In the genomic region with DNA sequence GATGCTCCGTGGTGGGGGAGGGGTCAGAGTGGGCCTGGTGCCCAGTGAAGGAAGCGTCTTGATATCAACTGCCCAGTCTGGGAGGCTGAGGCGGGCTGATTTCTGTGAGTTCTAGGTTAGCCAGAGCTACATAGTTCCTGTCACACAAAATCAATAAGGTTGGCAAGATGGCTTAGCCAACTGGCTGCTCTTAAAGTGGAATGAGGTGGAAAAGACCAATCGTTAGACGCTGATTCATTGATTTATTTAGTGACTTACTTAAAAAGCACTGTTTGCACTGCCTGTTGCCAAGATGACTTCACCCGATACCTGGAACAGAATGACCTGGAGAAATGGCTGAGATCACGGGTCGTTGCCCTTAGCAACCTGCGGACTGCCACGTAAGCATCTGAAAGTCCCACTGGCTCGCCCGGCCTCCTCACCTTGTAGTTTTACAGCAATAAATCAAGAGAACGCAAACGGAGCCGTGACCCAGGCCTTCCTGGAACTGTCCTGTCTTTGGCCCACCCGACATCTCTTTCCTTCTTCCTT, we compare ENCODE assay signal across 36 mouse cellular contexts. TPM values are rescaled to one million over a fixed set of nuclear protein-coding genes. Genes with fewer than 3 reads are reported as not detected.
DNase-seq lines count a peak whose midpoint lies in the region; ATAC-seq and TF ChIP-seq lines count a peak whose summit lies in the region.
"Had no signal": no experiment of that assay in that cellular context is flagged by ENCODE, and none has a peak within 500 bp of the region (broad histone marks: within the 10 kb centered on the region; RNA-seq: fewer than 3 reads in every experiment).

No protein-coding gene starts in this region.

- TF ChIP-seq POLR2A in kidney, adult 2 months (IDR thresholded peaks at IDR 0.05; ENCODE audit: low read depth, low read length): no peak
- TF ChIP-seq POLR2A in ES-Bruce4 (IDR thresholded peaks at IDR 0.05; ENCODE audit: insufficient read depth, low read length): no peak

- peak overlapping the region; percentile 41 for H3K27ac ChIP-seq in forebrain, embryonic 10.5 days
- H3K27ac ChIP-seq in forebrain, embryonic 13.5 days: no peak overlapping the region
- H3K27ac ChIP-seq in kidney, adult 2 months (ENCODE audit: insufficient read depth, low read depth, low read length): no peak overlapping the region
- no peak overlapping the region for H3K27ac ChIP-seq in ES-Bruce4 (ENCODE audit: insufficient read depth, low read length)
- H3K27ac ChIP-seq: embryonic facial prominence, embryonic 12.5 days; gastrocnemius, adult 2 months; heart, adult 2 months; hindbrain, embryonic 15.5 days; limb, embryonic 10.5 days; limb, embryonic 15.5 days; liver, embryonic 15.5 days; neural tube, embryonic 12.5 days had no signal

- WGBS in forebrain, embryonic 10.5 days: 91% methylated on average over 16 of the region's 16 CpGs
- WGBS in forebrain, embryonic 13.5 days: 89% methylated on average over 16 of the region's 16 CpGs
- WGBS in kidney, adult 2 months: 63% methylated on average over 16 of the region's 16 CpGs

- no peaks in the 10 kb centered on the region for H3K9me3 ChIP-seq in forebrain, embryonic 10.5 days
- no peaks in the 10 kb centered on the region for H3K9me3 ChIP-seq in forebrain, embryonic 13.5 days (replicated peaks)
- H3K9me3 ChIP-seq in ES-Bruce4 (replicated peaks; ENCODE audit: control insufficient read depth, insufficient read depth, low read length, poor library complexity, severe bottlenecking): no peaks in the 10 kb centered on the region
- H3K9me3 ChIP-seq: embryonic facial prominence, embryonic 12.5 days; G1E; heart, embryonic 12.5 days; hindbrain, embryonic 15.5 days; limb, embryonic 10.5 days; limb, embryonic 15.5 days; liver, embryonic 15.5 days; midbrain, embryonic 12.5 days; neural tube, embryonic 12.5 days had no signal

- no peak for TF ChIP-seq EP300 in ES-Bruce4 (IDR thresholded peaks at IDR 0.05; ENCODE audit: insufficient read depth, low read depth, low read length)

- H3K4me2 ChIP-seq in forebrain, embryonic 13.5 days: no peak overlapping the region
- H3K4me2 ChIP-seq: embryonic facial prominence, embryonic 12.5 days; heart, embryonic 12.5 days; hindbrain, embryonic 15.5 days; limb, embryonic 15.5 days; liver, embryonic 15.5 days; lung, embryonic 14.5 days; midbrain, embryonic 12.5 days; neural tube, embryonic 12.5 days had no signal

- H3K4me1 ChIP-seq in forebrain, embryonic 10.5 days: peaks cover 12% of the 10 kb centered on the region
- H3K4me1 ChIP-seq in forebrain, embryonic 13.5 days: peaks cover 13% of the 10 kb centered on the region
- no peaks in the 10 kb centered on the region for H3K4me1 ChIP-seq in kidney, adult 2 months (ENCODE audit: control insufficient read depth, insufficient read depth, low read length)
- H3K4me1 ChIP-seq in ES-Bruce4 (ENCODE audit: control insufficient read depth, insufficient read depth, low read length): no peaks in the 10 kb centered on the region
- H3K4me1 ChIP-seq: embryonic facial prominence, embryonic 12.5 days; limb, embryonic 10.5 days; limb, embryonic 15.5 days; liver, embryonic 15.5 days had no signal

- H3K9ac ChIP-seq in forebrain, embryonic 13.5 days: no peak overlapping the region
- no peak overlapping the region for H3K9ac ChIP-seq in ES-Bruce4 (ENCODE audit: low read depth, poor library complexity, severe bottlenecking)
- H3K9ac ChIP-seq: embryonic facial prominence, embryonic 12.5 days; heart, embryonic 12.5 days; hindbrain, embryonic 15.5 days; limb, embryonic 15.5 days; liver, embryonic 15.5 days; lung, embryonic 14.5 days; midbrain, embryonic 12.5 days; neural tube, embryonic 12.5 days had no signal

- no peak for ATAC-seq in forebrain, embryonic 13.5 days
- ATAC-seq: forebrain, embryonic 16.5 days; inflammation-experienced regulatory T-cells, adult 6 months had no signal

- no peak overlapping the region for H3K4me3 ChIP-seq in forebrain, embryonic 10.5 days
- H3K4me3 ChIP-seq in forebrain, embryonic 13.5 days: no peak overlapping the region
- no peak overlapping the region for H3K4me3 ChIP-seq in kidney, adult 2 months (ENCODE audit: insufficient read depth, low read depth, low read length)
- H3K4me3 ChIP-seq in ES-Bruce4 (ENCODE audit: low read depth, low read length): peak overlapping the region; percentile 25; the same call in 1 of the 2 replicates
- H3K4me3 ChIP-seq: embryonic facial prominence, embryonic 12.5 days; gastrocnemius, adult 2 months; heart, adult 2 months; heart, embryonic 12.5 days; hindbrain, embryonic 15.5 days; limb, embryonic 10.5 days; limb, embryonic 15.5 days; liver, embryonic 15.5 days; midbrain, embryonic 12.5 days; myocyte; neural tube, embryonic 12.5 days had no signal

- TF ChIP-seq CTCF in kidney, adult 2 months (conservative IDR thresholded peaks at IDR 0.05; ENCODE audit: insufficient read depth, insufficient read length, low read depth, low read length): no peak
- TF ChIP-seq CTCF in ES-Bruce4 (IDR thresholded peaks at IDR 0.05; ENCODE audit: low read depth, low read length): no peak

- H3K36me3 ChIP-seq in forebrain, embryonic 10.5 days (replicated peaks): no peaks in the 10 kb centered on the region
- no peaks in the 10 kb centered on the region for H3K36me3 ChIP-seq in forebrain, embryonic 13.5 days (ENCODE audit: poor library complexity, severe bottlenecking)
- H3K36me3 ChIP-seq in kidney, adult 2 months (ENCODE audit: control insufficient read depth, insufficient read depth, low read length): no peaks in the 10 kb centered on the region
- no peaks in the 10 kb centered on the region for H3K36me3 ChIP-seq in ES-Bruce4 (ENCODE audit: control insufficient read depth, insufficient read depth, low read length, poor library complexity, severe bottlenecking)
- H3K36me3 ChIP-seq: embryonic facial prominence, embryonic 12.5 days; G1E; heart, embryonic 12.5 days; hindbrain, embryonic 15.5 days; limb, embryonic 10.5 days; limb, embryonic 15.5 days; liver, embryonic 15.5 days; midbrain, embryonic 12.5 days; neural tube, embryonic 12.5 days had no signal

- no peaks in the 10 kb centered on the region for H3K27me3 ChIP-seq in forebrain, embryonic 10.5 days (ENCODE audit: poor library complexity, severe bottlenecking)
- no peaks in the 10 kb centered on the region for H3K27me3 ChIP-seq in forebrain, embryonic 13.5 days
- H3K27me3 ChIP-seq in kidney, adult 2 months (replicated peaks; ENCODE audit: control insufficient read depth, insufficient read depth, low read length): no peaks in the 10 kb centered on the region
- no peaks in the 10 kb centered on the region for H3K27me3 ChIP-seq in ES-Bruce4 (ENCODE audit: control insufficient read depth, insufficient read depth, low read length, poor library complexity, severe bottlenecking)
- H3K27me3 ChIP-seq: CH12.LX; embryonic facial prominence, embryonic 12.5 days; hindbrain, embryonic 15.5 days; limb, embryonic 15.5 days; liver, embryonic 15.5 days; neural tube, embryonic 12.5 days had no signal

- no peak for DNase-seq in forebrain, embryonic 10.5 days (ENCODE audit: extremely low spot score, low spot score)
- DNase-seq in kidney, adult 2 months: peak; percentile 66
- DNase-seq in kidney, postnatal 10 days: no peak
- peak; percentile 42 to 71 for DNase-seq in kidney, postnatal 25 days
- DNase-seq in right cerebral cortex, adult 2 months (ENCODE audit: low spot score in 2 of 2): no peak
- no peak for DNase-seq in left cerebral cortex, adult 11 months (ENCODE audit: low spot score)
- DNase-seq: adrenal gland, postnatal 25 days; cerebellum, adult 11-12 months; cerebellum, adult 9-11 months; embryo, embryonic 11 days; gastrocnemius, adult 2 months; gastrocnemius, postnatal 36 days; heart, adult 2 months; heart, postnatal 4 days; layer of hippocampus, postnatal 36 days; lung, embryonic 14.5 days; lung, postnatal 14 days; right cerebral cortex, postnatal 14 days; thymus, adult 18-20 months; thymus, postnatal 36 days had no signal

RNA-seq across cellular contexts. Expression of a gene that starts 36.3 kb away (rescaled TPM):
- 0.31 and 0.56 TPM in 2 replicates for polyA plus RNA-seq in forebrain, embryonic 10.5 days (2016; fragmentation: Nextera tagmentation; extraction: Ambion mirVana)
- 17.5 and 17.7 TPM in 2 replicates for polyA plus RNA-seq in forebrain, embryonic 13.5 days (2015; fragmentation: Nextera tagmentation; extraction: Ambion mirVana)
- polyA plus RNA-seq in kidney, adult 2 months (2012; rRNA removed): 0.19 and 0.25 TPM in 2 replicates
- polyA plus RNA-seq in ES-Bruce4 (2011; ENCODE audit: insufficient read depth, insufficient read length, low read depth, missing spikeins): 3.6 and 4.7 TPM in 2 replicates
- polyA plus RNA-seq: C2C12; G1E; inflammation-experienced regulatory T-cells, adult 6 months; myocyte had no signal

RNA-seq across cellular contexts. Expression of a gene that starts 46.6 kb away (rescaled TPM):
- 16.4 and 18.5 TPM in 2 replicates for polyA plus RNA-seq in forebrain, embryonic 10.5 days (2016; fragmentation: Nextera tagmentation; extraction: Ambion mirVana)
- polyA plus RNA-seq in forebrain, embryonic 13.5 days (2015; fragmentation: Nextera tagmentation; extraction: Ambion mirVana): 9.7 and 9.8 TPM in 2 replicates
- 28.2 and 29.6 TPM in 2 replicates for polyA plus RNA-seq in kidney, adult 2 months (2012; rRNA removed)
- polyA plus RNA-seq in ES-Bruce4 (2011; ENCODE audit: insufficient read depth, insufficient read length, low read depth, missing spikeins): 20.6 and 23.9 TPM in 2 replicates

RNA-seq across cellular contexts. Expression of a gene that starts 58.4 kb away (rescaled TPM):
- polyA plus RNA-seq in forebrain, embryonic 10.5 days (2016; fragmentation: Nextera tagmentation; extraction: Ambion mirVana): 30.5 and 31.4 TPM in 2 replicates
- 39.0 and 42.0 TPM in 2 replicates for polyA plus RNA-seq in forebrain, embryonic 13.5 days (2015; fragmentation: Nextera tagmentation; extraction: Ambion mirVana)
- polyA plus RNA-seq in kidney, adult 2 months (2012; rRNA removed): 12.1 and 13.8 TPM in 2 replicates
- 6.9 and 8.6 TPM in 2 replicates for polyA plus RNA-seq in ES-Bruce4 (2011; ENCODE audit: insufficient read depth, insufficient read length, low read depth, missing spikeins)

Comparison
In these comparisons a context has a peak if more than half of its experiments do, and no peak if none do; other contexts are left out.
1. DNase-seq: peak in kidney, adult 2 months (single experiment) and kidney, postnatal 25 days (2 of 2); none in forebrain, embryonic 10.5 days (single experiment), kidney, postnatal 10 days (single experiment), right cerebral cortex, adult 2 months (0 of 2) and left cerebral cortex, adult 11 months (single experiment).